Mouse (Mus musculus): Measurements from ENCODE around the gene Gm20219. TPM values are rescaled to one million over a fixed set of nuclear protein-coding genes. Genes with fewer than 3 reads are reported as not detected.

Gm20219 gene
- polyA plus RNA-seq, 1 experiment from 2014 or later: 0.08 TPM

GRCm38 (mm10) chr17:56524943-56525342 is 29.2 kb downstream of the Gm20219 start:
- 42% methylated on average over 4 of the region's 4 CpGs for WGBS (ENCODE audit: insufficient replicate concordance)
- H3K9me3 ChIP-seq (ENCODE audit: low read length): no peaks in the 10 kb centered on the region
- no peak overlapping the region for H3K4me3 ChIP-seq (ENCODE audit: low read depth, low read length)
- no peaks in the 10 kb centered on the region for H3K4me1 ChIP-seq (ENCODE audit: insufficient read depth)
- no peaks in the 10 kb centered on the region for H3K36me3 ChIP-seq (replicated peaks; ENCODE audit: insufficient read depth, low read length)
- TF ChIP-seq CTCF (IDR thresholded peaks at IDR 0.05; ENCODE audit: low read depth) (no peak), EP300 (IDR thresholded peaks at IDR 0.05; ENCODE audit: low read depth) (no peak)
- H3K4me2 ChIP-seq (ENCODE audit: low read depth, low read length): no peak overlapping the region
- H3K9ac ChIP-seq (replicated peaks): no peak overlapping the region
- no peak overlapping the region for H3K27ac ChIP-seq (ENCODE audit: low read depth)
- ATAC-seq (no peak), DNase-seq (no peak)
- H3K27me3 ChIP-seq (ENCODE audit: insufficient read depth, low read length): no peaks in the 10 kb centered on the region

GRCm38 (mm10) chr17:56522744-56523143 is 31.4 kb downstream of the Gm20219 start:
- DNase-seq (no peak), ATAC-seq (no peak)
- no peak for TF ChIP-seq CTCF (IDR thresholded peaks at IDR 0.05; ENCODE audit: low read depth)
- no peak for TF ChIP-seq EP300 (IDR thresholded peaks at IDR 0.05; ENCODE audit: low read depth)
- WGBS (ENCODE audit: insufficient replicate concordance): 45% methylated on average over 1 of the region's 1 CpGs
- H3K9me3 ChIP-seq (ENCODE audit: low read length): no peaks in the 10 kb centered on the region
- H3K4me2 ChIP-seq (ENCODE audit: low read depth, low read length): no peak overlapping the region
- no peaks in the 10 kb centered on the region for H3K36me3 ChIP-seq (replicated peaks; ENCODE audit: insufficient read depth, low read length)
- no peaks in the 10 kb centered on the region for H3K27me3 ChIP-seq (ENCODE audit: insufficient read depth, low read length)
- no peak overlapping the region for H3K9ac ChIP-seq (replicated peaks)
- H3K4me1 ChIP-seq (ENCODE audit: insufficient read depth): no peaks in the 10 kb centered on the region
- H3K4me3 ChIP-seq (ENCODE audit: low read depth, low read length): no peak overlapping the region
- no peak overlapping the region for H3K27ac ChIP-seq (ENCODE audit: low read depth)

- H3K9me3 ChIP-seq (ENCODE audit: low read length): no peaks in the 10 kb centered on the region
- peaks cover 4% of the 10 kb centered on the region; the same call in 1 of the 2 replicates for H3K4me1 ChIP-seq (ENCODE audit: insufficient read depth)
- peaks cover 35% of the 10 kb centered on the region for H3K27me3 ChIP-seq (ENCODE audit: insufficient read depth, low read length)
- no peak overlapping the region for H3K27ac ChIP-seq (ENCODE audit: low read depth)
- no peak overlapping the region for H3K9ac ChIP-seq (replicated peaks)
- H3K4me3 ChIP-seq (ENCODE audit: low read depth, low read length): no peak overlapping the region
- ATAC-seq (peak; percentile 23; the same call in 1 of the 2 replicates), DNase-seq (peak; percentile 55)
- 19% methylated on average over 13 of the region's 13 CpGs for WGBS (ENCODE audit: insufficient replicate concordance)
- H3K4me2 ChIP-seq (ENCODE audit: low read depth, low read length): no peak overlapping the region
- TF ChIP-seq EP300 (IDR thresholded peaks at IDR 0.05; ENCODE audit: low read depth) (no peak), CTCF (IDR thresholded peaks at IDR 0.05; ENCODE audit: low read depth) (no peak)
- H3K36me3 ChIP-seq (replicated peaks; ENCODE audit: insufficient read depth, low read length): no peaks in the 10 kb centered on the region
Observed at GRCm38 (mm10) chr17:56515690-56516410, 38.3 kb downstream of the Gm20219 start.

DNA sequence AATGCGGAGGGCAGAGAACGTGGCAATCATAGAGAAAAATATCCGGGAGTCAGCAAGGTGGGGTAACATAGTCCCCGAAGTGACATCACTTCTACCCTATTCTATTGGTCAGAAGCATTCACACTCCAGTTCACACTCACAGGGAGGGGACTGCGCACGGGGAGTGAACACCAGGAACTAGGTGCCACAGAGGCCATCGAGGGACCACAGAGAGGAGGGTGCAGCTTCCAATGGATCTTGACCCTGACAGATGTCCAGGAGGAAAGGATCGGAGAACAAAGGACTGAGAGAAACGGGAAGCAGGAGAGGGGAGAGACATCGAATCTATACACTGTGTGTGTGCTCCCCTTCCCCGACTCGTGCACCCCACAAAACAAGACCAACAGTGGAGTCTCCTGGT is 39.3 kb downstream of the Gm20219 start:
- H3K27me3 ChIP-seq (ENCODE audit: insufficient read depth, low read length): peaks cover 44% of the 10 kb centered on the region
- WGBS (ENCODE audit: insufficient replicate concordance): 47% methylated on average over 12 of the region's 12 CpGs
- H3K27ac ChIP-seq (ENCODE audit: low read depth): no peak overlapping the region
- TF ChIP-seq CTCF (IDR thresholded peaks at IDR 0.05; ENCODE audit: low read depth) (no peak), EP300 (IDR thresholded peaks at IDR 0.05; ENCODE audit: low read depth) (no peak)
- H3K4me1 ChIP-seq (ENCODE audit: insufficient read depth): peaks cover 4% of the 10 kb centered on the region; the same call in 1 of the 2 replicates
- ATAC-seq: no peak
- no peak overlapping the region for H3K4me2 ChIP-seq (ENCODE audit: low read depth, low read length)
- no peak overlapping the region for H3K9ac ChIP-seq (replicated peaks)
- DNase-seq: no peak
- H3K9me3 ChIP-seq (ENCODE audit: low read length): no peaks in the 10 kb centered on the region
- H3K4me3 ChIP-seq (ENCODE audit: low read depth, low read length): no peak overlapping the region
- no peaks in the 10 kb centered on the region for H3K36me3 ChIP-seq (replicated peaks; ENCODE audit: insufficient read depth, low read length)

GRCm38 (mm10) chr17:56514330-56514729 is 39.9 kb downstream of the Gm20219 start:
- Histone ChIP-seq H3K27me3 (ENCODE audit: insufficient read depth, low read length) (peaks cover 50% of the 10 kb centered on the region), H3K4me3 (ENCODE audit: low read depth, low read length) (no peak overlapping the region), H3K36me3 (replicated peaks; ENCODE audit: insufficient read depth, low read length) (no peaks in the 10 kb centered on the region), H3K27ac (ENCODE audit: low read depth) (no peak overlapping the region), H3K9ac (replicated peaks) (no peak overlapping the region), H3K4me1 (ENCODE audit: insufficient read depth) (peaks cover 4% of the 10 kb centered on the region; the same call in 1 of the 2 replicates), H3K9me3 (ENCODE audit: low read length) (no peaks in the 10 kb centered on the region), H3K4me2 (ENCODE audit: low read depth, low read length) (no peak overlapping the region)
- TF ChIP-seq EP300 (IDR thresholded peaks at IDR 0.05; ENCODE audit: low read depth): no peak
- TF ChIP-seq CTCF (IDR thresholded peaks at IDR 0.05; ENCODE audit: low read depth): no peak
- DNase-seq (no peak), ATAC-seq (no peak)

GRCm38 (mm10) chr17:56512310-56512709 is 41.9 kb downstream of the Gm20219 start, which contains the start of gene Znrf4:
Gene Znrf4, minus strand, starts transcription at chr17:56512431.
- Histone ChIP-seq H3K4me1 (ENCODE audit: insufficient read depth) (peaks cover 8% of the 10 kb centered on the region; the same call in 1 of the 2 replicates), H3K27ac (ENCODE audit: low read depth) (no peak within 1 kb of the TSS), H3K36me3 (replicated peaks; ENCODE audit: insufficient read depth, low read length) (no peaks in the 10 kb centered on the region), H3K9me3 (ENCODE audit: low read length) (no peaks in the 10 kb centered on the region), H3K27me3 (ENCODE audit: insufficient read depth, low read length) (peaks cover 57% of the 10 kb centered on the region), H3K4me2 (ENCODE audit: low read depth, low read length) (no peak within 1 kb of the TSS), H3K4me3 (ENCODE audit: low read depth, low read length) (no peak within 1 kb of the TSS), H3K9ac (replicated peaks) (no peak within 1 kb of the TSS)
- WGBS (ENCODE audit: insufficient replicate concordance): 64% methylated on average over 22 of the region's 22 CpGs
- ATAC-seq: no peak
- no peak for TF ChIP-seq CTCF (IDR thresholded peaks at IDR 0.05; ENCODE audit: low read depth)
- no peak for TF ChIP-seq EP300 (IDR thresholded peaks at IDR 0.05; ENCODE audit: low read depth)
- DNase-seq: no peak
